Mouse (Mus musculus) liver, embryonic 14.5 days (tissue): ENCODE results near the gene Tmem132d. TPM values are rescaled to one million over a fixed set of nuclear protein-coding genes. Genes with fewer than 3 reads are reported as not detected.

Experiments
- ATAC-seq: fragments of 200-750 bp; cut with Nextera tagmentation; 2 replicates; pipeline ENCODE4 v1.8.0; 2017; ENCODE audit warnings: moderate number of reproducible peaks, mild to moderate bottlenecking, moderate library complexity; ENCODE audit not compliant: insufficient read depth
- DNase-seq, 3 experiments: peaks; one replicate each; pipeline ENCODE4 v3.0.0-alpha.2; 2012 to 2013; ENCODE audit warnings: low read depth in 3 of 3, low spot score in 3 of 3
- H3K27ac ChIP-seq: fragments of 300-500 bp; sonication (generic); 2 replicates; pipeline ENCODE4 v1.5.1; 2014; ENCODE audit warnings: moderate library complexity, mild to moderate bottlenecking, control low read depth, inconsistent platforms
- H3K27me3 ChIP-seq: fragments of 300-500 bp; sonication (generic); 2 replicates; pipeline ENCODE4 v1.6.1; 2014; ENCODE audit warnings: mild to moderate bottlenecking, low read length, moderate library complexity; ENCODE audit not compliant: control insufficient read depth, insufficient read depth
- H3K36me3 ChIP-seq: fragments of 300-500 bp; sonication (generic); replicated peaks from 2 replicates; pipeline ENCODE4 v1.6.1; 2014; ENCODE audit warnings: low read depth; ENCODE audit not compliant: control insufficient read depth, insufficient read depth
- H3K4me1 ChIP-seq, 2 experiments: fragments of 200-500 bp in 1 of 2; fragments of 300-500 bp in 1 of 2; sonication (generic) in 1 of 2; replicated peaks; 2 replicates each; pipeline ENCODE4 v1.6.1; 2012 to 2014; ENCODE audit warnings: antibody characterized with exemption in 1 of 2, inconsistent platforms in 1 of 2, low read length in 1 of 2; ENCODE audit not compliant: control insufficient read depth in 2 of 2, insufficient read depth in 2 of 2
- H3K4me2 ChIP-seq: fragments of 300-500 bp; sonication (generic); 2 replicates; pipeline ENCODE4 v1.6.1; 2014; ENCODE audit warnings: low read depth, mild to moderate bottlenecking, control low read depth, moderate library complexity
- H3K4me3 ChIP-seq, 2 experiments: fragments of 200-500 bp in 1 of 2; fragments of 300-500 bp in 1 of 2; sonication (generic) in 1 of 2; 2 replicates each; pipeline ENCODE4 v1.5.1; 2012 to 2014; ENCODE audit warnings: low read depth in 2 of 2, low read length in 2 of 2, mild to moderate bottlenecking in 2 of 2, control low read depth in 1 of 2, inconsistent platforms in 1 of 2, moderate library complexity in 1 of 2; ENCODE audit not compliant: insufficient read depth in 1 of 2
- H3K9ac ChIP-seq: fragments of 300-500 bp; sonication (generic); replicated peaks from 2 replicates; pipeline ENCODE4 v1.6.1; 2014; ENCODE audit warnings: mild to moderate bottlenecking, control low read depth, moderate library complexity
- H3K9me3 ChIP-seq: fragments of 300-500 bp; sonication (generic); 2 replicates; pipeline ENCODE4 v1.6.1; 2016; ENCODE audit warnings: low read length, mixed read lengths; ENCODE audit not compliant: control insufficient read depth
- CTCF ChIP-seq: IDR thresholded peaks from 2 replicates; pipeline ENCODE4 v1.5.1; 2016; ENCODE audit warnings: antibody characterized with exemption, low read depth, control low read depth
- EP300 ChIP-seq: IDR thresholded peaks from 2 replicates; pipeline ENCODE4 v1.6.1; 2016; ENCODE audit warnings: antibody characterized with exemption, low read depth
- WGBS: fragments of 180-500 bp; shearing (Covaris S2); extraction: QIAGEN DNeasy Blood & Tissue Kit; methylation state at CpG from one replicate; pipeline ENCODE4 v1.1.7; 2014; ENCODE audit not compliant: insufficient replicate concordance; 5-methylcytosine and 5-hydroxymethylcytosine counted together
- polyA plus RNA-seq, 2 experiments: library from polyadenylated mRNA; depleted of rRNA in 1 of 2; stranded (reverse) in 1 of 2; unstranded in 1 of 2; fragments of >200 nt; fragmentation: Nextera tagmentation in 1 of 2; extraction: Ambion mirVana in 1 of 2; gene quantifications; 2 replicates each; pipeline versions ENCODE4 v1.2.1 to v1.2.3; 2012 to 2014

The Tmem132d gene
- polyA plus RNA-seq, 2 experiments: under 0.01 TPM; not detected in 1

DNA sequence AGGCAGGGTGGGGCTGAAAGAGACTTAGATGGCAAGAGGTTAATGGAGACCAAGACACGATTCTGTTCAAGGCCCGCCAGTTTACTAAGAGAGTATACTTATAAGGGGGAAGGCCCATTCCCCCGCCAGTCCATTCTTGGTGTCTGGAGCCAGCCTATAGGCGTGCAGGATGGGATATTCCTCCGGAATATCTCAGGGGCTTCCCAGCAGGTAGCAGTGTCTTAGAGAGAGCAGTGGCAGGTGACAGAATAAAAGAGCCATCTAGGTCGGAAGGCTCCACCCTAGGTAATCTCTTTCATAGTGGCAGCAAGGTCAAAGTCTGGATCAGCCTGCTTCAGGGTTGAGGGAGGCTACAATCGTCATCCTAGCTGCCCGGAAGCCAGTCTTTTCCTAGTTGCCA is 102.5 kb downstream of the Tmem132d start:
- H3K4me2 ChIP-seq: no peak overlapping the region

DNA sequence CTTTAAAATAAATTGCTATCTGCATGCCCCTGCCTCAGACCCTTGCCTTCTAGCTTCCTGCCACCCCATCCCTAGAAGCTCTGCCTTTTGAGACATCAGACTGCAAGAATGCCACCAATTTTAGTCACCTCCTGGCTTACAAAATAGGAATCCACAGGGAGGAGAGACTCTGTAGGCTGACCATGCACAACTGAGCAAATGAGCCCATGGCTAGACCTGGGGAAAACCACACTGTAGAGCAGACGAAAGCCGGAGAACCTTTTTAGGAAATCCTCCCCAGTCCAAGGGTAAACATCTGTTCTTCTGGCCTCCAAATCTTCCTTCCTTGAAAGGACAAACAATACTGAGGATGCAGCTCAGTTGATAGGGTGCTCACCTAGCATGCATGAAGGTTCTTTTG is 130.5 kb downstream of the Tmem132d start:
- Histone ChIP-seq H3K27ac (no peak overlapping the region), H3K4me3 (no peak overlapping the region), H3K4me1 (no peaks in the 10 kb centered on the region), H3K36me3 (no peaks in the 10 kb centered on the region), H3K9ac (no peak overlapping the region), H3K27me3 (no peaks in the 10 kb centered on the region), H3K9me3 (no peaks in the 10 kb centered on the region), H3K4me2 (no peak overlapping the region)
- no peak for DNase-seq
- no peak for TF ChIP-seq CTCF
- no peak for TF ChIP-seq EP300
- WGBS: 45% methylated on average over 2 of the region's 2 CpGs
- ATAC-seq: no peak

More for the DNA sequence above, 102.5 kb downstream of the Tmem132d start:
- 57% methylated on average over 8 of the region's 8 CpGs for WGBS
- Histone ChIP-seq H3K9ac (no peak overlapping the region), H3K4me3 (no peak overlapping the region), H3K36me3 (no peaks in the 10 kb centered on the region), H3K4me1 (no peaks in the 10 kb centered on the region), H3K27me3 (no peaks in the 10 kb centered on the region), H3K9me3 (no peaks in the 10 kb centered on the region), H3K27ac (no peak overlapping the region)
- DNase-seq: no peak
- ATAC-seq: no peak
- TF ChIP-seq CTCF: no peak
- no peak for TF ChIP-seq EP300

DNA sequence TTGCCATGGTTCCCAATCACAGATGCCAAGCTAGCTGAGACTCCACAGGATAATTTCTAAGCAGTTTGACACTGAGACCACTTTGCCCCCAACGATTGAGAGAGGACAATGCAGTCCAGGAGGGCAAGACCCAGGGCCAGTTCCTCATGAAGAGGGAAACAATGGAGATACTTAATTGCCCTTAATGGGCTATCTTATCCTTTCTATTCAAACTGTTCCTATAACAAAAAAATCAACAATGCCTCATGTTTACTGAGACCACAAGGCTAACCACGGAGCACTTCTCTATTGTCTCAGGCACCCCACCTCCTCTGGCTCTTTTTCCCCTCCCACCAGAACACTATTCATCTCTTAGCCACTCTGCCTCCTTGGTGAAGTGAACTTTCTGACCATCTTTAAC is 141.7 kb downstream of the Tmem132d start:
- WGBS: 9% methylated on average over 2 of the region's 2 CpGs
- Histone ChIP-seq H3K4me2 (no peak overlapping the region), H3K4me3 (no peak overlapping the region), H3K9me3 (no peaks in the 10 kb centered on the region), H3K9ac (no peak overlapping the region), H3K4me1 (no peaks in the 10 kb centered on the region), H3K27me3 (no peaks in the 10 kb centered on the region), H3K27ac (no peak overlapping the region), H3K36me3 (no peaks in the 10 kb centered on the region)
- TF ChIP-seq EP300 (no peak), CTCF (no peak)
- ATAC-seq (no peak), DNase-seq (no peak)

DNA sequence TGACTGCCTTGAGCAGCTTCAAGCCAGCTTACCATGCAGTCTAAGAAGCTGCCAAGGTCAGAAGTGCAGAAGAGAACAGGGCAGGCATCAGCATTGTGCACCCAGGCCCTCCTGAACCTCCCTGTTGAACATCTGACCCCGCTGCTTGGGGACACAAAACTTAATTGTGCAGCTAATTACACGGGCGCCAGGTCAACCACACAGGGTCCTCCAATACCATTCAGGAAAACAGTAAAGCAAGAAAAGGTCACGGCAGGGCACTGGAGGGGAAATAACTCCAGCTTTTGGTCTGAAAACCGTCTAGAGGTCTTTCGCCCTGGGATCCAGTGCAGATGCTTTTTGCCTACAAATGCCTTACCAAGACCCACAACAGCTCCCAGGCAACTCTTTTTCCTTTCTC is 159.6 kb downstream of the Tmem132d start:
- TF ChIP-seq CTCF: no peak
- no peak for TF ChIP-seq EP300
- Histone ChIP-seq H3K9ac (no peak overlapping the region), H3K4me1 (no peaks in the 10 kb centered on the region), H3K27me3 (no peaks in the 10 kb centered on the region), H3K36me3 (no peaks in the 10 kb centered on the region), H3K9me3 (no peaks in the 10 kb centered on the region), H3K4me3 (no peak overlapping the region), H3K4me2 (no peak overlapping the region), H3K27ac (no peak overlapping the region)
- WGBS: 59% methylated on average over 6 of the region's 6 CpGs
- DNase-seq (no peak), ATAC-seq (no peak)

DNA sequence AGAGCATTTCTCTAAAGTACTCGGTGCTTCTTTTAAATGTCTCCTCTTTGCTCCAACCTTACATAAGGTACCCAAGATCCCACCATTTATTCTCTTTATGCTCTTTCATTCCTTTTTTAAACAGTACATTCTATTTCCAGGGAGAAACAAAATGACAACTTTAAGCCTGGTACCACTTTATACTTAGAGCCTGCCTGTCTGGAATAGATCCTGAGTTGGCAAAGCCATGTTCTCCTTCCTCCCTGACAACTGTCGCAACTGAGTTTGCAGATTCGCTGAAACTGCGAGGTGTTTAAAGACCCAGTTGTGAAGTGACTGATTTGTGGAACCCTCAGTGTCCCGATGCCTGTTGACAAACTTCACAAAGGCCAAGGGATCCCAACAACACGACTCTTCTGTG is 165.5 kb downstream of the Tmem132d start:
- 64% methylated on average over 6 of the region's 6 CpGs for WGBS
- Histone ChIP-seq H3K27ac (no peak overlapping the region), H3K9me3 (no peaks in the 10 kb centered on the region; the same call in 1 of the 2 replicates), H3K9ac (no peak overlapping the region), H3K27me3 (no peaks in the 10 kb centered on the region), H3K4me1 (no peaks in the 10 kb centered on the region), H3K36me3 (no peaks in the 10 kb centered on the region), H3K4me2 (no peak overlapping the region), H3K4me3 (no peak overlapping the region)
- TF ChIP-seq CTCF (no peak), EP300 (no peak)
- ATAC-seq (no peak), DNase-seq (no peak)

DNA sequence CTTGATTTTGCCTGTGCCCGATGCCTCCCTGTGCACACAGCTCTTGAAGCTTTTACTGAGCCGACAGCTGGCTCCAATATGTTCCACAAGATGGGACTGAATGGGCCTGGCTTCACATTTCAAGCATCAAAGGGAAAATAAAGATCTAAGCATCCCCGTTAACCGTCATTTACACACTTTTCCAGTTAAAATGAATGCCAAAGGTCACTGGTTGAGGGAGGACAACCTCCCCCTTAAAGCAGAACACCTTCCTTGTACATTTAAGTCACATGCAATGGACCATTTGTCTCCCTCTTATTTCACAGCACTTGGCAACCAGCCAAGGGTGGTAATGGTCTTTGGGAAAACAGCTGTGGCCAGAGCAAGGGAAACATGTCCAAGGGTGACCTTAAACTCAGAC is 188.7 kb downstream of the Tmem132d start:
- no peaks in the 10 kb centered on the region for H3K9me3 ChIP-seq
- TF ChIP-seq CTCF (no peak), EP300 (no peak)
- H3K4me2 ChIP-seq: no peak overlapping the region
- H3K36me3 ChIP-seq: no peaks in the 10 kb centered on the region
- no peak overlapping the region for H3K4me3 ChIP-seq
- H3K4me1 ChIP-seq: no peaks in the 10 kb centered on the region
- ATAC-seq (no peak), DNase-seq (no peak)
- no peak overlapping the region for H3K27ac ChIP-seq
- H3K27me3 ChIP-seq: no peaks in the 10 kb centered on the region
- 67% methylated on average over 4 of the region's 4 CpGs for WGBS
- no peak overlapping the region for H3K9ac ChIP-seq
